Mouse (Mus musculus) forebrain, embryonic 11.5 days (tissue): ENCODE measurements around the gene Stxbp2. TPM values are rescaled to one million over a fixed set of nuclear protein-coding genes. Genes with fewer than 3 reads are reported as not detected.
A peak's percentile ranks its signal among the peaks of the same experiment; 100 is the strongest.

Experiments used
- ATAC-seq: fragments of 200-750 bp; cut with Nextera tagmentation; replicated peaks from 2 replicates; pipeline ENCODE4 v1.8.0; 2017; ENCODE audit warnings: moderate TSS enrichment; ENCODE audit not compliant: low FRiP score
- DNase-seq: peaks from one replicate; pipeline ENCODE4 v3.0.0-alpha.2; 2017; ENCODE audit warnings: low spot score
- H3K27ac ChIP-seq: fragments of 300-500 bp; sonication (generic); 2 replicates; pipeline ENCODE4 v1.5.1; 2014; ENCODE audit warnings: low read depth, low read length
- H3K27me3 ChIP-seq: fragments of 300-500 bp; sonication (generic); 2 replicates; pipeline ENCODE4 v1.6.1; 2014; ENCODE audit warnings: mild to moderate bottlenecking, low read length, mixed read lengths; ENCODE audit not compliant: control insufficient read depth, insufficient read depth
- H3K36me3 ChIP-seq: fragments of 300-500 bp; sonication (generic); 2 replicates; pipeline ENCODE4 v1.6.1; 2014; ENCODE audit warnings: mild to moderate bottlenecking, low read length, moderate library complexity, mixed read lengths; ENCODE audit not compliant: control insufficient read depth, insufficient read depth
- H3K4me1 ChIP-seq: fragments of 300-500 bp; sonication (generic); replicated peaks from 2 replicates; pipeline ENCODE4 v1.6.1; 2014; ENCODE audit warnings: low read length, mixed read lengths; ENCODE audit not compliant: control insufficient read depth, insufficient read depth
- H3K4me2 ChIP-seq: fragments of 300-500 bp; sonication (generic); 2 replicates; pipeline ENCODE4 v1.6.1; 2014; ENCODE audit warnings: low read depth, mild to moderate bottlenecking, low read length, moderate library complexity, mixed read lengths; ENCODE audit not compliant: severe bottlenecking
- H3K4me3 ChIP-seq: fragments of 300-500 bp; sonication (generic); 2 replicates; pipeline ENCODE4 v1.5.1; 2014; ENCODE audit warnings: low read depth, low read length
- H3K9ac ChIP-seq: fragments of 300-500 bp; sonication (generic); 2 replicates; pipeline ENCODE4 v1.6.1; 2014; ENCODE audit warnings: low read length
- H3K9me3 ChIP-seq: fragments of 300-500 bp; sonication (generic); 2 replicates; pipeline ENCODE4 v1.6.1; 2016; ENCODE audit warnings: low read length, mixed read lengths; ENCODE audit not compliant: control insufficient read depth
- WGBS: fragments of 180-500 bp; shearing (Covaris S2); extraction: QIAGEN DNeasy Blood & Tissue Kit; methylation state at CpG from one replicate; pipeline ENCODE4 v1.1.7; 2014; 5-methylcytosine and 5-hydroxymethylcytosine counted together
- polyA plus RNA-seq: library from polyadenylated mRNA; unstranded; fragments of >200 nt; fragmentation: Nextera tagmentation; extraction: Ambion mirVana; gene quantifications from 2 replicates; pipeline ENCODE4 v1.2.1, GENCODE M21; 2014

Stxbp2 gene
- polyA plus RNA-seq, 1 experiment from 2014 or later, result 36.7 TPM

DNA sequence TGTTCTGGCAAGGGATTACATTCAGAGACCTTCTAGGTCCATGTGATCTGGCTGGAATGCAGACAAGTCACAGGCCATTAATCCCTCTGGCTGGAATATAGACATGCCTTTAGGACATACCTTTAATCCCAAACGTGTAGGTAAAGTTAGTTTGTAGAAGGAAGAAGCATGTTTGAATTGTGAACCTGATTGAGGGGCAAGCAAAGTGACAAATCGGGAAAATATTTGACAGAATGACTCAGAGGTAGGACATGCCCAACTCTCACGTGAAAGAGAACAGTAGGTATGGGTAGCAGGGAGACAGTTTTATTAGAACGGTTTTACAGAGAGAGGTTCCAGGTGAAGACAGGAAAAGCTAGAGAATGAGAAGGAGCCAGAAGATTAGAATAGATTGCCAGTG lies 16.8 kb downstream of the Stxbp2 start:
- Histone ChIP-seq H3K4me2 (no peak overlapping the region), H3K36me3 (no peaks in the 10 kb centered on the region), H3K9me3 (no peaks in the 10 kb centered on the region), H3K9ac (no peak overlapping the region), H3K27ac (no peak overlapping the region), H3K27me3 (no peaks in the 10 kb centered on the region), H3K4me3 (no peak overlapping the region), H3K4me1 (no peaks in the 10 kb centered on the region)
- no peak for ATAC-seq
- WGBS, result 76% methylated on average over 4 of the region's 4 CpGs
- no peak for DNase-seq

DNA sequence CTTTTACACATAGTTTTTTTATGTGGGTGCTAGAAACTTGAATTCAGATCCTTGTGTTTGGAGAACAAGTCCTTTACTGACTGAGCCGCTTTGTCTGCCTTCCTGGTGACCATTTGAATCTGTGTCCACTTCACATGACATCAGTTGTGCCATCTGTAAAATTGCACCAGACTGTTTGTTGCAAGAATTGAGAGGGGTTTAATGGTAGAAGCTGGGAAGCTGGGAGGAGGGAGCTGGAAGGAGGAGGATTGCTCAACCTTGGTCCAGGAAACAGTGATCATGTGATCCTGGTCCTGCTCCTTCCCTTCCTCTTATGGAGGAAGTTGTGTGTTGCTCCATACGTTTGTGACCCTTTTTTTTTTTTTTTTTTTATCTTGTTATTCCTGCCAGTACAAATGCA lies 17.5 kb downstream of the Stxbp2 start:
- Histone ChIP-seq H3K9me3 (no peaks in the 10 kb centered on the region), H3K9ac (no peak overlapping the region), H3K36me3 (no peaks in the 10 kb centered on the region), H3K4me1 (no peaks in the 10 kb centered on the region), H3K27ac (no peak overlapping the region), H3K4me3 (no peak overlapping the region), H3K4me2 (no peak overlapping the region), H3K27me3 (no peaks in the 10 kb centered on the region)
- DNase-seq, result no peak
- ATAC-seq, result no peak
- 87% methylated on average over 1 of the region's 2 CpGs for WGBS

DNA sequence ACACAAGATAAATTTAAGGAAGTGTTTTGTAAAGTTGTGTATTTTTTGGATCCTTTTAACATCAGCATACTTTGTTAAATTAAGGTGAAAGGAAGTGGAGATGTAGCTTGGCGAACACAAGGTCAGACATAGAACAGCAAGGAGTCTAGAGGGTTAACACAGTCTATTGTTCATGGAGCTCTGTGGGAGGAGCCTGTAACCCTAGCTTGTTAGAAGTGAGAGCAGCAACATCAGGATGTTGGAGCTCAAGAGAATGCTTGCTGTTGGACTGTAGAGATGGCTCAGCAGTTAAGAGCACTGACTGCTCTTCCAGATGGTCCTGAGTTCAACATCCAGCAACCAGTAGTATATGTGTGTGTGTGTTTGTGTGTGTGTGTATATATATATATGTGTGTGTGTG lies 18.2 kb downstream of the Stxbp2 start:
- Histone ChIP-seq H3K9ac (no peak overlapping the region), H3K27ac (no peak overlapping the region), H3K4me3 (no peak overlapping the region), H3K9me3 (no peaks in the 10 kb centered on the region), H3K36me3 (no peaks in the 10 kb centered on the region), H3K4me1 (no peaks in the 10 kb centered on the region), H3K4me2 (no peak overlapping the region), H3K27me3 (no peaks in the 10 kb centered on the region)
- WGBS, result 35% methylated on average over 1 of the region's 1 CpGs
- ATAC-seq, result 0 out of 2 replicates have a peak, but pooled peaks have one; percentile 36
- DNase-seq, result no peak

DNA sequence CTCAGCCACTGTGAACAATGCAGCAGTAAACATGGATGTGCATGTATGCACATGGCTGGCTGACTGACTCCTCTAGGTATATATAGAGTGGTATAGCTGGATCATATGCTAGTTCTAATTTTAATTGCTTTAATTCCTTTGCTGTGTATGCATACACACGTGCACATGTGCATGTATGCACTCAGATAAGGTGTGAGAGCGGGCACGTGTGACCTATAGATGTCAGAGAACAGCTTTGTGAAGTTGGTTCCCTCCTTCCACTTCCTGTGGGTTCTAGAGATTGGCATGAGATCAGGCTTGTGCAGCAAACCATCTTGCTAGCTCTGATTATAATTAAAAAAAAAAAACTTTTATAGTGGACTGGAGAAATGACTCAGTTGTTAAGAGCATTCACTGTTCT lies 22.1 kb downstream of the Stxbp2 start:
- Histone ChIP-seq H3K4me2 (no peak overlapping the region), H3K27ac (no peak overlapping the region), H3K4me3 (no peak overlapping the region), H3K27me3 (no peaks in the 10 kb centered on the region), H3K9ac (no peak overlapping the region), H3K9me3 (no peaks in the 10 kb centered on the region), H3K36me3 (no peaks in the 10 kb centered on the region), H3K4me1 (no peaks in the 10 kb centered on the region; the same call in 1 of the 2 replicates)
- ATAC-seq, result no peak
- 66% methylated on average over 3 of the region's 3 CpGs for WGBS
- DNase-seq, result no peak

DNA sequence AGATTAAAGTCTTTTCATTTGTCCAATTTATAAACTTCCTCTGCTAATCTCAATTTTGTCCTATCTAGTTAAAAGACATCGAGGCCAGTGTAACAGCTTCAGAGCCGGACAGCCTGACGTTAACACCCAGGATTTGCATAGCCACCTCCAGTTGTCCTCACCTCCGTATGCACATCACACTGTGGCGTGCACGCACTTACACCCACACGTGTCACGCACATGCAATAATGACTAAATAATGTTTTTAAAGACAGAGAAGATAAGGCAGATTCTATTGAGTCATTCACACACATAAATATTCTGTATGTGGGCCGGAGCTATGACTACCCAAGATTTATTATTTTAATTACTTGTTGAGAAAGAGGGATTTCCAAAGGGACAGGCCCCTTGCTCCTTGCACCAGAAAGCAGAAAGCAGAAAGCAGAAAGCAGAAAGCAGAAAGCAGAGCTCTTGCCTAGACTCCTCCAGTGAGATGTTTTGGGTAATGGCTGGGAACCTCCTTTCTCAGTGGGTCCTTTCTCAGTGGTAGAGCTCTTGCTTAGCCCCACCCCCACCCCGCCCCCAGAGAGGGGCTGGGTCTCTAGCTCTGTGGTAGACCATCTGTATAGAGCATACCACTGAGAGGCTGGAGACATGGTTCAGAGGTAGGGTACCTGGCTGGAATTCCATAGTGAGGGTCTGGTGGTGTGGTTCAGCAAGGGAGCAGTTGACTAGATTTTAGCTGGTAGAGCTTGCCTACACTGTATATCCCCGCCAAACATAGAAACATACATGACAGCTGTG lies 24.2 kb downstream of the Stxbp2 start:
- Histone ChIP-seq H3K4me1 (no peaks in the 10 kb centered on the region; the same call in 1 of the 2 replicates), H3K36me3 (no peaks in the 10 kb centered on the region), H3K9ac (no peak overlapping the region), H3K4me2 (no peak overlapping the region), H3K4me3 (no peak overlapping the region), H3K27me3 (no peaks in the 10 kb centered on the region), H3K9me3 (no peaks in the 10 kb centered on the region), H3K27ac (no peak overlapping the region)
- no peak for ATAC-seq
- no peak for DNase-seq
- WGBS, result 79% methylated on average over 11 of the region's 11 CpGs

DNA sequence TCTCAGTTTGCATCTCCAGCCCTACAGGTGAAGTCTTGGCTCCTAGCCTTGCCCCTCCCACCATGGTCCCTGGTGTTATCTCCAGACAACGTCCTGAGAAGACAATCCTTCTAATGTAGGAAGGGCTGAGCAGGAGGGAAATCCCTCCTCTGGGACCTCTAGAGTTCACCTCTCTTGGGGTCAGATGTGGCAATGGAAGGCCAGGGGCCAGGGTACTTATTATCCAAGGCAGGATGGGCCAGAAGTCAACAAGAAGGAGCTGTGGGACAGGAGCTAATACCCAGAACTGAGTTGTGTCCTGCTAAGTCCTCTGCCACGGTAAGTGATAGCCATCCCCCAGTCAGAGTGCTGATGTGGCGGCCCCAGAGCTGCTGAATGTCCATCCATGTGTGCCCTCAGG lies 24.8 kb downstream of the Stxbp2 start, which contains the start of gene Retn:
TSS of gene Retn (plus strand) at position 245 of the 400 bp plus-strand sequence.
- Histone ChIP-seq H3K4me3 (no peak within 1 kb of the TSS), H3K4me2 (no peak within 1 kb of the TSS), H3K27me3 (no peaks in the 10 kb centered on the region), H3K9ac (no peak within 1 kb of the TSS), H3K27ac (no peak within 1 kb of the TSS), H3K9me3 (no peaks in the 10 kb centered on the region), H3K4me1 (no peaks in the 10 kb centered on the region; the same call in 1 of the 2 replicates), H3K36me3 (no peaks in the 10 kb centered on the region)
- WGBS, result 77% methylated on average over 3 of the region's 3 CpGs
- DNase-seq (no peak), ATAC-seq (no peak)

DNA sequence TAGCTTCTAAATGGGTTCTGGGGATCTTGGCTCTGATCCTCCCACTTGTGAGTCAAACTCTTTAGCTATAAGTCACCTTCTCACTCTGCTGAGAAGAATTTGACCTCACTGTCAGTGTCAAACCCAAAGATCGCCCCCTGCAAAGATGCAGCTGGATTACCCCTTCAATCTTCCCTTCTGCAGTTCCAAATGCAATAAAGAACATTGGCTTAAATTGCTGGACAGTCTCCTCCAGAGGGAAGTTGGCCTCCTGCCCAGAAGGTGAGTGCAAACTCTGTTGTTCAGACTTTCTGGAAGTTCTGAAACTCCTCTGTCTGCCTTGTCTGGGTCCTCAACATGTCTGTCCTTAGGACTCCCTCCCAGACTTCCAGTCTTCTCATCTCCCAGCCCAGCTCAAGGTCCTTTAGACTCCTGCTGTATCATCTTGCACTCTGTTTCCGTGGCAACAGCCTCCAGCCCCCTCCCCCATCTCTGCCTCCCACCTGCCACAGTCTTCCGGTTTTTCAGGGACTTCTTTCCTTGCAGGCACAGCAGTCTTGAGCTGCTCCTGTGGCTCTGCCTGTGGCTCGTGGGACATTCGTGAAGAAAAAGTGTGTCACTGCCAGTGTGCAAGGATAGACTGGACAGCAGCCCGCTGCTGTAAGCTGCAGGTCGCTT lies 26.1 kb downstream of the Stxbp2 start:
- H3K36me3 ChIP-seq, result no peaks in the 10 kb centered on the region
- H3K27ac ChIP-seq, result no peak overlapping the region
- DNase-seq (no peak), ATAC-seq (peak; percentile 71; the same call in 1 of the 2 replicates)
- H3K27me3 ChIP-seq, result no peaks in the 10 kb centered on the region
- H3K9me3 ChIP-seq, result no peaks in the 10 kb centered on the region
- 21% methylated on average over 7 of the region's 7 CpGs for WGBS
- no peaks in the 10 kb centered on the region; the same call in 1 of the 2 replicates for H3K4me1 ChIP-seq
- peak overlapping the region; percentile 24; the same call in 1 of the 2 replicates for H3K4me2 ChIP-seq
- H3K9ac ChIP-seq, result no peak overlapping the region
- no peak overlapping the region for H3K4me3 ChIP-seq

DNA sequence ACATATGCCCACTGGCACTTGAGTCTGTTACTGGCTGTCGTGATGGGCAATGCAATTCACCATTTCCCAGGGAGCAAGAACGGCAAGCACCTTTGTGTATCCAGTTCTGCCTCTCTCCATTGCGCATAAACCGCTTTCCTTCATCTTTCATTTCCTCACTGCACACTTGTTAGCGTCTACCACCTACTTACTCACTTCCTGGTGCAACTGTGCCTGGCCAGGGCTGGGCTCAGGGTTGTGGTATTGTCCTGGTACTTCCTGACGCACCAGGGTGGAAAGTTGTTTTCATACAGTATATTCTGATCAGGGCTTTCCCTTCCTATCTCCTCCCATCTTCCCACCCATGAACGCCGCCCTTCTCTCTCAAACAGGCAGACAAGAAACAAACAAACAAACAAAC lies 30.1 kb downstream of the Stxbp2 start:
- no peaks in the 10 kb centered on the region for H3K27me3 ChIP-seq
- no peak overlapping the region for H3K27ac ChIP-seq
- DNase-seq, result no peak
- WGBS, result 81% methylated on average over 8 of the region's 8 CpGs
- H3K9ac ChIP-seq, result no peak overlapping the region
- no peaks in the 10 kb centered on the region; the same call in 1 of the 2 replicates for H3K4me1 ChIP-seq
- ATAC-seq, result no peak
- H3K9me3 ChIP-seq, result no peaks in the 10 kb centered on the region
- no peak overlapping the region for H3K4me2 ChIP-seq
- H3K4me3 ChIP-seq, result no peak overlapping the region
- no peaks in the 10 kb centered on the region for H3K36me3 ChIP-seq
